Mouse (Mus musculus): Measurements from ENCODE around the gene Ddx21.

DNA sequence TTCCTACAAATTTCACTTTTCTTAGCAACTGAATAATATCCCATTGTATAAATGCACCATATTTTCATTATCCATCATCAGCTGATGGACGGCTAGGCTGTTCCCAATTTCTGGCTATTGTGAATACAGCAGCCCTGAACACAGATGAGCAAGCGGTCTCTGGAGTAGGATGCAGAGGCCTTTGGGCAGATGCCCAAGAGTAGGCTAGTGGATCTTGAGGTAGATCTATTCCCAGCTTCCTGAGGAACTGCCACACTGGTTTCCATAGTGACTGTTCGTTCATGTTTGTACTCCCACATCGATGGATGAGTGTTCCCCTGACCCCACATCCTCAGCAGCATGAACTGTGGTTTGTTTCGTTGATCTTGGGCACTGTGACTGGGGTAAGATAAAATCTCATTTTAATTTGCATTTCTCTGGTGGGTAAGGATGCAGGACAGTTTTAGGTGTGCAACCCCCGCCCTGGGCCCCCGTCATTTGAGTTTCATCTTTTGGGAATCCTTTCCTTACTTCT is 51.2 kb downstream of the Ddx21 start:
- TF ChIP-seq CTCF (IDR thresholded peaks at IDR 0.05; ENCODE audit: borderline replicate concordance, extremely low read depth, insufficient read depth, insufficient read length) = no peak
- no peak for TF ChIP-seq POLR2A (IDR thresholded peaks at IDR 0.05; ENCODE audit: borderline replicate concordance, extremely low read depth, insufficient read depth, insufficient read length, poor library complexity, severe bottlenecking)
